Mouse (Mus musculus) lung, embryonic 14.5 days (tissue): ENCODE results near the gene Adamts9. TPM values are rescaled to one million over a fixed set of nuclear protein-coding genes. Genes with fewer than 3 reads are reported as not detected.

Source experiments
- ATAC-seq: fragments of 200-750 bp; cut with Nextera tagmentation; 2 replicates; pipeline ENCODE4 v1.8.0; 2017; ENCODE audit warnings: mild to moderate bottlenecking, moderate TSS enrichment, moderate library complexity; ENCODE audit not compliant: insufficient read depth
- DNase-seq: peaks from one replicate; pipeline ENCODE4 v3.0.0-alpha.2; 2015
- H3K27ac ChIP-seq: fragments of 300-500 bp; sonication (generic); 2 replicates; pipeline ENCODE4 v1.5.1; 2014; ENCODE audit warnings: low read depth, mild to moderate bottlenecking, moderate library complexity
- H3K27me3 ChIP-seq: fragments of 300-500 bp; sonication (generic); 2 replicates; pipeline ENCODE4 v1.6.1; 2014; ENCODE audit warnings: low read length, control low read depth; ENCODE audit not compliant: insufficient read depth
- H3K36me3 ChIP-seq: fragments of 300-500 bp; sonication (generic); 2 replicates; pipeline ENCODE4 v1.6.1; 2014; ENCODE audit warnings: control low read depth; ENCODE audit not compliant: insufficient read depth
- H3K4me1 ChIP-seq: fragments of 300-500 bp; sonication (generic); 2 replicates; pipeline ENCODE4 v1.6.1; 2014; ENCODE audit warnings: antibody characterized with exemption, control low read depth; ENCODE audit not compliant: insufficient read depth
- H3K4me2 ChIP-seq: fragments of 300-500 bp; sonication (generic); 2 replicates; pipeline ENCODE4 v1.6.1; 2014; ENCODE audit warnings: mild to moderate bottlenecking
- H3K4me3 ChIP-seq: fragments of 300-500 bp; sonication (generic); 2 replicates; pipeline ENCODE4 v1.5.1; 2014; ENCODE audit warnings: low read depth, low read length
- H3K9ac ChIP-seq: fragments of 300-500 bp; sonication (generic); 2 replicates; pipeline ENCODE4 v1.6.1; 2014
- H3K9me3 ChIP-seq: fragments of 300-500 bp; sonication (generic); 2 replicates; pipeline ENCODE4 v1.6.1; 2016; ENCODE audit warnings: low read depth, low read length, control low read depth
- CTCF ChIP-seq: IDR thresholded peaks from 2 replicates; pipeline ENCODE4 v1.5.1; 2016; ENCODE audit warnings: antibody characterized with exemption, low read depth
- WGBS: fragments of 180-500 bp; shearing (Covaris S2); extraction: QIAGEN DNeasy Blood & Tissue Kit; methylation state at CpG from one replicate; pipeline ENCODE4 v1.1.7; 2014; 5-methylcytosine and 5-hydroxymethylcytosine counted together
- polyA plus RNA-seq: library from polyadenylated mRNA; unstranded; fragments of >200 nt; fragmentation: Nextera tagmentation; extraction: Ambion mirVana; gene quantifications from 2 replicates; pipeline ENCODE4 v1.2.1, GENCODE M21; 2014

Adamts9 gene
- polyA plus RNA-seq, 1 experiment from 2014 or later, result 12.1 TPM

GRCm38 (mm10) chr6:92733651-92734050 is 209.6 kb downstream of the Adamts9 start:
- H3K9ac ChIP-seq, result no peak overlapping the region
- ATAC-seq (no peak), DNase-seq (no peak)
- H3K36me3 ChIP-seq, result no peaks in the 10 kb centered on the region
- no peaks in the 10 kb centered on the region for H3K27me3 ChIP-seq
- no peaks in the 10 kb centered on the region for H3K4me1 ChIP-seq
- no peak for TF ChIP-seq CTCF
- H3K4me3 ChIP-seq, result no peak overlapping the region
- no peak overlapping the region for H3K27ac ChIP-seq
- no peak overlapping the region for H3K4me2 ChIP-seq
- H3K9me3 ChIP-seq, result peaks cover 7% of the 10 kb centered on the region; the same call in 1 of the 2 replicates

DNA sequence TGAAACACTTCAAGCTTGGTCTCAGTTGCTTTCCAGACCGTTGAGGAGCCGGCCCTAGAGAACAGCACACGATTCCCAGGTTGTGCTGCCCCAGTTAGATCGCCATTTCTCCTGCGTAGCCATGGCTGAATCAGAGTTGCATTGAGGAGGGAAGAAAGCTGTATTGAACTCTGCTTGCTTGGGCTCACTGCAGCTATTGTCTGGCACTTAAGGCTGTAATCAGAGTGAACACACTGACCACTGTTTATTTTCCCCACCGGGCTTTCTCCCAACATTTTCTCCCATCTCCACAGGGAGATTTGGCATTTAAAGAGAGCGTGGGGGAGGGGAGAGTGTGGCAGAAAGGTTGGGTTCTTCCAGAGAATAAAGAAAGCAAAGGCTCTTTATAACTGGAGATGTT is 214.8 kb downstream of the Adamts9 start:
- no peak overlapping the region for H3K9ac ChIP-seq
- DNase-seq (peak; percentile 24), ATAC-seq (0 out of 2 replicates have a peak, but pooled peaks have one; percentile 8)
- H3K27ac ChIP-seq, result peak overlapping the region; percentile 51; the same call in 1 of the 2 replicates
- WGBS, result 38% methylated on average over 7 of the region's 7 CpGs
- no peaks in the 10 kb centered on the region for H3K9me3 ChIP-seq
- no peak overlapping the region for H3K4me3 ChIP-seq
- H3K27me3 ChIP-seq, result no peaks in the 10 kb centered on the region
- TF ChIP-seq CTCF, result no peak
- H3K4me1 ChIP-seq, result no peaks in the 10 kb centered on the region
- no peaks in the 10 kb centered on the region for H3K36me3 ChIP-seq
- peak overlapping the region; percentile 30; the same call in 1 of the 2 replicates for H3K4me2 ChIP-seq

GRCm38 (mm10) chr6:92728084-92728483 is 215.2 kb downstream of the Adamts9 start:
- ATAC-seq, result peak; percentile 62
- Histone ChIP-seq H3K27me3 (no peaks in the 10 kb centered on the region), H3K4me1 (no peaks in the 10 kb centered on the region), H3K27ac (peak overlapping the region; percentile 51; the same call in 1 of the 2 replicates), H3K4me2 (peak overlapping the region; percentile 30; the same call in 1 of the 2 replicates), H3K4me3 (no peak overlapping the region), H3K36me3 (no peaks in the 10 kb centered on the region), H3K9ac (no peak overlapping the region), H3K9me3 (no peaks in the 10 kb centered on the region)
- peak; percentile 98 for TF ChIP-seq CTCF
- DNase-seq, result peak; percentile 94
- 1% methylated on average over 10 of the region's 10 CpGs for WGBS

DNA sequence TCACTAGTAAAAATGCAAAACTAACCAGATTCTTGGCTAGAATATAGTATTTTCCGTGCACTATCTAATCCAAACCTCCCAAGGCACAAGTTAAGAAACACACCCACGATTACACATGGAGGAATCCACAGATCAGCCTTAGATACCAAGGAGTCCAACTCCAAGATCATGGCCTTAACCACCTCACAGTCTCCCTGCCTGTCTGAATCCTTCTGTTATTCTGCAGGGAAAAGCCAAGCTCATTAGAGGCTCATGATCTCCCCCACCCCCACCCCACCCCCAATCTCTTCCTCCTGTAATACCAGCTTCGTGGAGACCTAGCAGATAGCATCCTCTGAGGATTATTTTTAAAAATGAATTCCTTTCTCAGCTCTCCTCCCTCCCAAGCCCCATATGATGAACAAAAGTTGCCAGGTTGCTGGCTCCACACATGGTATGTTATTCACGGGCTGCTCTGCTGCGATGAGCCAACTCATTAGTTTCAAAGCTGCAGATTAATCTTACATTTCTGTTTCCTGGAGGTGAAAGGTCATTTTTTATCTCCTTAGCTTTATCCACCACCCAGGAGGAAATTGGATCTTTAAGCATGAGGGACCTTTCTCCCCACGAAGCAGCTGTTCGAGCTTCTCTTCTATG is 215.8 kb downstream of the Adamts9 start:
- Histone ChIP-seq H3K27me3 (no peaks in the 10 kb centered on the region), H3K4me1 (no peaks in the 10 kb centered on the region), H3K4me3 (no peak overlapping the region), H3K36me3 (no peaks in the 10 kb centered on the region), H3K9ac (no peak overlapping the region), H3K4me2 (no peak overlapping the region), H3K27ac (no peak overlapping the region), H3K9me3 (no peaks in the 10 kb centered on the region)
- 10% methylated on average over 7 of the region's 7 CpGs for WGBS
- TF ChIP-seq CTCF, result no peak
- peak; percentile 29 for DNase-seq
- peak; percentile 41; the same call in 1 of the 2 replicates for ATAC-seq

DNA sequence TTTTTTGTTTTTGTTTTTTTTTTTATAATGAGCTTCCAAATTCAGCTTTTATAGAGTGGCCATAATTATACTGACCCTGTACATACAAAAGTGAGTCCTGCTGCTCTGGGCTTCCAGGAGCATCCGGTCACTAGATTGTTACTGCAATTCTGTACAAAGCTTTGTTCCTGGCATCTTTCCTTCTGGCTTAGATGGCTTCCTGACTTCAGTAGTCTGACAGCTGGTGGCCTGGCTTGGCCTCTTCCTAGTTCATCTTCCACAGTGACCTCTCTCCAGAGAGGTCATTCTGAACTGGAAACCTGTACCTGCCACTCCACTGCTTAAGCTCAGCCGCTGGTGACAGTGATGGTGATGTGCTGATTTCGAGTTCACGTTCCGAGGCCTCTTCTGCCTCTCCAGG is 217.2 kb downstream of the Adamts9 start:
- Histone ChIP-seq H3K9ac (no peak overlapping the region), H3K27ac (no peak overlapping the region), H3K36me3 (no peaks in the 10 kb centered on the region), H3K27me3 (no peaks in the 10 kb centered on the region), H3K9me3 (no peaks in the 10 kb centered on the region), H3K4me3 (no peak overlapping the region), H3K4me1 (no peaks in the 10 kb centered on the region), H3K4me2 (no peak overlapping the region)
- TF ChIP-seq CTCF, result no peak
- ATAC-seq, result no peak
- 52% methylated on average over 5 of the region's 5 CpGs for WGBS
- no peak for DNase-seq

DNA sequence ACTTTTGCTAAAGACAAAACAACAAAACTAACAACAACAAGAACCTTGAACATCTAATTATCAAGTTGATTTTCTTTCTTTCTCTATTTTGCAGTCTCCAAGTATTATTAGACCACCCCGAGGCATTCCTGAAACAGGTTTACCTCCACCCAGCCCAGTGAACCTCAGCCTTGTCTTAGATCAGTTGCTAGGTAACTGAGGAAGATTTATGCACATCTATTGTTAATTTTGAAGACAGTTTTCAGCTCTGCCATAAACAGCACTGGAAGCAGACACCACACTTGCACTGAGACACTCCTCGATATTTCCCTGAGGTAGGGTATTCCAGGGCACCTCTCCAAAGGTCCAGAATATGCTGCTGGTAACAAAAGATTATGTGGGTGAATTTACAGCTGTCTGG is 218.9 kb downstream of the Adamts9 start:
- no peak overlapping the region for H3K27ac ChIP-seq
- no peaks in the 10 kb centered on the region for H3K4me1 ChIP-seq
- ATAC-seq (no peak), DNase-seq (no peak)
- H3K27me3 ChIP-seq, result no peaks in the 10 kb centered on the region
- H3K9me3 ChIP-seq, result no peaks in the 10 kb centered on the region
- H3K9ac ChIP-seq, result no peak overlapping the region
- WGBS, result 62% methylated on average over 2 of the region's 2 CpGs
- H3K36me3 ChIP-seq, result no peaks in the 10 kb centered on the region
- H3K4me2 ChIP-seq, result no peak overlapping the region
- no peak for TF ChIP-seq CTCF
- no peak overlapping the region for H3K4me3 ChIP-seq

Other genes starting within 250 kb of the Adamts9 start
- gene Prickle2, start 237.3 kb downstream of the Adamts9 start, polyA plus RNA-seq, result 11.0 TPM in 2 replicates
- gene A730049H05Rik, start 127.0 kb downstream of the Adamts9 start, polyA plus RNA-seq, result 0.68 and 1.1 TPM in 2 replicates
- gene Gm15737, start 74.1 kb downstream of the Adamts9 start, polyA plus RNA-seq, result 0.16 and 0.20 TPM in 2 replicates